Mouse (Mus musculus) lung, postnatal 10 days (tissue): ENCODE results near the gene Spsb4.

Source experiments
- DNase-seq: peaks from one replicate; pipeline ENCODE4 v3.0.0; 2021

Gene Spsb4

GRCm38 (mm10) chr9:97018677-97019147 is at the start of gene Spsb4:
Spsb4 (minus strand) TSS chr9:97018843.
- DNase-seq, result peak; percentile 86

GRCm38 (mm10) chr9:97067761-97068160 is 49.1 kb upstream of the Spsb4 start:
- DNase-seq, result no peak

- DNase-seq, result no peak
Observed at GRCm38 (mm10) chr9:97065885-97066284, 47.2 kb upstream of the Spsb4 start.

GRCm38 (mm10) chr9:97065216-97065615 is 46.6 kb upstream of the Spsb4 start:
- no peak for DNase-seq

- DNase-seq, result no peak
Observed at GRCm38 (mm10) chr9:97064161-97064560, 45.5 kb upstream of the Spsb4 start.

GRCm38 (mm10) chr9:97061696-97062095 is 43.1 kb upstream of the Spsb4 start:
- DNase-seq, result no peak

- DNase-seq, result no peak
Observed at GRCm38 (mm10) chr9:97056541-97057338, 38.1 kb upstream of the Spsb4 start.

GRCm38 (mm10) chr9:97055906-97056305 is 37.3 kb upstream of the Spsb4 start:
- DNase-seq, result no peak

- no peak for DNase-seq
Observed at GRCm38 (mm10) chr9:97051176-97051575, 32.5 kb upstream of the Spsb4 start.

- no peak for DNase-seq
Observed at GRCm38 (mm10) chr9:97046240-97046639, 27.6 kb upstream of the Spsb4 start.

GRCm38 (mm10) chr9:97041633-97042032 is 23.0 kb upstream of the Spsb4 start:
- DNase-seq, result no peak

- DNase-seq, result no peak
Observed at GRCm38 (mm10) chr9:97038010-97038409, 19.4 kb upstream of the Spsb4 start.

GRCm38 (mm10) chr9:97036656-97037055 is 18.0 kb upstream of the Spsb4 start:
- no peak for DNase-seq

GRCm38 (mm10) chr9:97027361-97027760 is 8.7 kb upstream of the Spsb4 start:
- no peak for DNase-seq

GRCm38 (mm10) chr9:97026006-97026405 is 7.4 kb upstream of the Spsb4 start:
- no peak for DNase-seq

GRCm38 (mm10) chr9:97024451-97024850 is 5.8 kb upstream of the Spsb4 start:
- no peak for DNase-seq

GRCm38 (mm10) chr9:97022948-97023347 is 4.3 kb upstream of the Spsb4 start:
- no peak for DNase-seq

- no peak for DNase-seq
Observed at GRCm38 (mm10) chr9:97022371-97022770, 3.7 kb upstream of the Spsb4 start.

- no peak for DNase-seq
Observed at GRCm38 (mm10) chr9:97020152-97020551, 1.5 kb upstream of the Spsb4 start.

- DNase-seq, result no peak
Observed at GRCm38 (mm10) chr9:97019686-97020085, 1.0 kb upstream of the Spsb4 start.

- no peak for DNase-seq
Observed at GRCm38 (mm10) chr9:97019231-97019630, 588 bp upstream of the Spsb4 start.

GRCm38 (mm10) chr9:97017811-97018641 is 617 bp downstream of the Spsb4 start:
- peak; percentile 71 for DNase-seq

GRCm38 (mm10) chr9:97017121-97017810 is 1.4 kb downstream of the Spsb4 start:
- DNase-seq, result peak; percentile 27
